Mouse (Mus musculus) limb, embryonic 12.5 days (tissue): ENCODE measurements around the gene Slc13a3. TPM values are rescaled to one million over a fixed set of nuclear protein-coding genes. Genes with fewer than 3 reads are reported as not detected.
A peak's percentile ranks its signal among the peaks of the same experiment; 100 is the strongest.
"Not testable (repeated sequence)": the region's sequence is repeated elsewhere in the genome, so short reads cannot be mapped to it uniquely, and the experiment has no call there.

Experiments used
- ATAC-seq: fragments of 200-750 bp; cut with Nextera tagmentation; 2 replicates; pipeline ENCODE4 v1.8.0; 2017; ENCODE audit warnings: low read depth, moderate TSS enrichment; ENCODE audit not compliant: insufficient number of reproducible peaks, insufficient read depth, low FRiP score, low TSS enrichment
- H3K27ac ChIP-seq: fragments of 300-500 bp; sonication (generic); 2 replicates; pipeline ENCODE4 v1.5.1; 2016; ENCODE audit warnings: mild to moderate bottlenecking, moderate library complexity
- H3K27me3 ChIP-seq: fragments of 300-500 bp; sonication (generic); 2 replicates; pipeline ENCODE4 v1.6.1; 2016; ENCODE audit warnings: mild to moderate bottlenecking, moderate library complexity
- H3K36me3 ChIP-seq: fragments of 300-500 bp; sonication (generic); 2 replicates; pipeline ENCODE4 v1.6.1; 2016; ENCODE audit warnings: mild to moderate bottlenecking, moderate library complexity
- H3K4me1 ChIP-seq: fragments of 300-500 bp; sonication (generic); replicated peaks from 2 replicates; pipeline ENCODE4 v1.6.1; 2016
- H3K4me2 ChIP-seq: fragments of 300-500 bp; sonication (generic); 2 replicates; pipeline ENCODE4 v1.6.1; 2016; ENCODE audit warnings: mild to moderate bottlenecking, moderate library complexity
- H3K4me3 ChIP-seq: fragments of 300-500 bp; sonication (generic); replicated peaks from 2 replicates; pipeline ENCODE4 v1.5.1; 2016; ENCODE audit warnings: mild to moderate bottlenecking
- H3K9ac ChIP-seq: fragments of 300-500 bp; sonication (generic); replicated peaks from 2 replicates; pipeline ENCODE4 v1.6.1; 2016; ENCODE audit warnings: mild to moderate bottlenecking, moderate library complexity
- H3K9me3 ChIP-seq: fragments of 300-500 bp; sonication (generic); 2 replicates; pipeline ENCODE4 v1.6.1; 2016; ENCODE audit warnings: mild to moderate bottlenecking, moderate library complexity
- WGBS: fragments of 180-500 bp; shearing (Covaris S2); methylation state at CpG from one replicate; pipeline ENCODE4 v1.1.7; 2016; 5-methylcytosine and 5-hydroxymethylcytosine counted together
- polyA plus RNA-seq: library from polyadenylated mRNA; unstranded; fragments of >200 nt; fragmentation: Nextera tagmentation; extraction: Ambion mirVana; gene quantifications from 2 replicates; pipeline ENCODE4 v1.2.1, GENCODE M21; 2016

Gene Slc13a3
- 0.06 TPM in 1 of 2 replicates, not detected in the other for polyA plus RNA-seq

GRCm38 (mm10) chr2:165473003-165473402 lies at the start of gene Slc13a3:
Gene Slc13a3, minus strand, starts transcription at chr2:165473230.
- no peak within 1 kb of the TSS for H3K27ac ChIP-seq
- H3K4me2 ChIP-seq = peak within 1 kb of the TSS; percentile 48
- H3K9me3 ChIP-seq = no peaks in the 10 kb centered on the region
- H3K9ac ChIP-seq = 0 out of 2 replicates have a peak within 1 kb of the TSS, but pooled peaks have one; percentile 34
- peaks cover 4% of the 10 kb centered on the region for H3K4me1 ChIP-seq
- 1% methylated on average over 35 of the region's 35 CpGs for whole genome bisulfite sequencing
- no peak for ATAC-seq
- no peaks in the 10 kb centered on the region for H3K36me3 ChIP-seq
- peak within 1 kb of the TSS; percentile 23 for H3K4me3 ChIP-seq
- H3K27me3 ChIP-seq = peaks cover 43% of the 10 kb centered on the region

GRCm38 (mm10) chr2:165515178-165515728 lies 42.2 kb upstream of the Slc13a3 start:
- Histone ChIP-seq H3K9ac (no peak overlapping the region), H3K4me1 (peaks cover 19% of the 10 kb centered on the region), H3K4me3 (no peak overlapping the region), H3K4me2 (no peak overlapping the region), H3K9me3 (no peaks in the 10 kb centered on the region), H3K27ac (no peak overlapping the region), H3K27me3 (peaks cover 5% of the 10 kb centered on the region), H3K36me3 (peaks cover 14% of the 10 kb centered on the region; the same call in 1 of the 2 replicates)
- WGBS = 93% methylated on average over 20 of the region's 20 CpGs
- ATAC-seq = no peak

GRCm38 (mm10) chr2:165512870-165513600 lies 40.0 kb upstream of the Slc13a3 start:
- 36% methylated on average over 11 of the region's 11 CpGs for WGBS
- ATAC-seq = no peak
- H3K4me3 ChIP-seq = no peak overlapping the region
- peaks cover 28% of the 10 kb centered on the region for H3K4me1 ChIP-seq
- H3K4me2 ChIP-seq = peak overlapping the region; percentile 24; the same call in 1 of the 2 replicates
- no peak overlapping the region for H3K9ac ChIP-seq
- peaks cover 8% of the 10 kb centered on the region; the same call in 1 of the 2 replicates for H3K36me3 ChIP-seq
- H3K27me3 ChIP-seq = peaks cover 8% of the 10 kb centered on the region
- no peak overlapping the region for H3K27ac ChIP-seq
- no peaks in the 10 kb centered on the region for H3K9me3 ChIP-seq

GRCm38 (mm10) chr2:165512426-165512825 lies 39.4 kb upstream of the Slc13a3 start:
- no peak overlapping the region for H3K27ac ChIP-seq
- peaks cover 28% of the 10 kb centered on the region for H3K4me1 ChIP-seq
- 15% methylated on average over 7 of the region's 7 CpGs for WGBS
- H3K4me2 ChIP-seq = peak overlapping the region; percentile 24
- H3K36me3 ChIP-seq = peaks cover 8% of the 10 kb centered on the region; the same call in 1 of the 2 replicates
- no peaks in the 10 kb centered on the region for H3K9me3 ChIP-seq
- H3K9ac ChIP-seq = no peak overlapping the region
- peaks cover 8% of the 10 kb centered on the region for H3K27me3 ChIP-seq
- H3K4me3 ChIP-seq = no peak overlapping the region
- no peak for ATAC-seq

GRCm38 (mm10) chr2:165511530-165511929 lies 38.5 kb upstream of the Slc13a3 start:
- H3K9ac ChIP-seq, H3K27ac ChIP-seq, H3K27me3 ChIP-seq, H3K4me2 ChIP-seq, H3K36me3 ChIP-seq, ATAC-seq, H3K9me3 ChIP-seq, H3K4me3 ChIP-seq: not testable (repeated sequence)
- H3K4me1 ChIP-seq = peaks cover 28% of the 10 kb centered on the region
- 80% methylated on average over 4 of the region's 4 CpGs for WGBS

- H3K27ac ChIP-seq, H3K4me2 ChIP-seq, H3K36me3 ChIP-seq, ATAC-seq, H3K4me3 ChIP-seq, H3K27me3 ChIP-seq, H3K9me3 ChIP-seq, H3K9ac ChIP-seq: not testable (repeated sequence)
- WGBS = 55% methylated on average over 2 of the region's 2 CpGs
- peaks cover 28% of the 10 kb centered on the region for H3K4me1 ChIP-seq
Observed at GRCm38 (mm10) chr2:165510914-165511458, 38.0 kb upstream of the Slc13a3 start.

GRCm38 (mm10) chr2:165510466-165510865 lies 37.4 kb upstream of the Slc13a3 start:
- H3K4me3 ChIP-seq = no peak overlapping the region
- WGBS = 41% methylated on average over 5 of the region's 5 CpGs

GRCm38 (mm10) chr2:165509686-165510085 lies 36.7 kb upstream of the Slc13a3 start:
- H3K4me3 ChIP-seq = no peak overlapping the region
- H3K27me3 ChIP-seq = peaks cover 16% of the 10 kb centered on the region; the same call in 1 of the 2 replicates
- H3K9ac ChIP-seq = no peak overlapping the region
- no peaks in the 10 kb centered on the region for H3K36me3 ChIP-seq
- H3K9me3 ChIP-seq = no peaks in the 10 kb centered on the region
- no peak overlapping the region for H3K4me2 ChIP-seq
- ATAC-seq = no peak
- 48% methylated on average over 9 of the region's 9 CpGs for WGBS
- peaks cover 28% of the 10 kb centered on the region for H3K4me1 ChIP-seq
- no peak overlapping the region for H3K27ac ChIP-seq

More at GRCm38 (mm10) chr2:165510466-165510865, 37.4 kb upstream of the Slc13a3 start:
- ATAC-seq = no peak
- Histone ChIP-seq H3K9ac (no peak overlapping the region), H3K4me2 (no peak overlapping the region), H3K27me3 (peaks cover 9% of the 10 kb centered on the region), H3K27ac (no peak overlapping the region), H3K36me3 (0 out of 2 replicates have a peak, but pooled peaks cover 5% of the 10 kb centered on the region), H3K4me1 (peaks cover 28% of the 10 kb centered on the region), H3K9me3 (no peaks in the 10 kb centered on the region)

- WGBS = 5% methylated on average over 32 of the region's 32 CpGs
- peak within 1 kb of the TSS; percentile 81 for H3K4me2 ChIP-seq
- 0 out of 2 replicates have a peak within 1 kb of the TSS, but pooled peaks have one; percentile 53 for H3K27ac ChIP-seq
- no peaks in the 10 kb centered on the region for H3K9me3 ChIP-seq
- H3K4me1 ChIP-seq = peaks cover 18% of the 10 kb centered on the region
- ATAC-seq = peak; percentile 82
- peak within 1 kb of the TSS; percentile 51 for H3K4me3 ChIP-seq
- H3K36me3 ChIP-seq = no peaks in the 10 kb centered on the region
- peaks cover 15% of the 10 kb centered on the region; the same call in 1 of the 2 replicates for H3K27me3 ChIP-seq
- peak within 1 kb of the TSS; percentile 75 for H3K9ac ChIP-seq
Observed at GRCm38 (mm10) chr2:165503259-165504203, 30.5 kb upstream of the Slc13a3 start, which contains the start of gene Slc2a10. Gene Slc2a10, plus strand, starts transcription at chr2:165503787.

- 76% methylated on average over 6 of the region's 6 CpGs for WGBS
- ATAC-seq = no peak
- H3K36me3 ChIP-seq = no peaks in the 10 kb centered on the region
- H3K9ac ChIP-seq = no peak overlapping the region
- H3K4me1 ChIP-seq = peaks cover 12% of the 10 kb centered on the region
- no peaks in the 10 kb centered on the region for H3K9me3 ChIP-seq
- peaks cover 9% of the 10 kb centered on the region; the same call in 1 of the 2 replicates for H3K27me3 ChIP-seq
- no peak overlapping the region for H3K4me3 ChIP-seq
- no peak overlapping the region for H3K4me2 ChIP-seq
- no peak overlapping the region for H3K27ac ChIP-seq
Observed at GRCm38 (mm10) chr2:165498816-165499215, 25.8 kb upstream of the Slc13a3 start.
